Mouse (Mus musculus) heart, postnatal 0 days (tissue): ENCODE results near the gene Itpk1.

Experiments
- CTCF ChIP-seq: IDR thresholded peaks from 2 replicates; pipeline ENCODE4 v1.5.1; 2016; ENCODE audit warnings: antibody characterized with exemption, control low read depth, low read depth
- EP300 ChIP-seq: IDR thresholded peaks from 2 replicates; pipeline ENCODE4 v1.6.1; 2016; ENCODE audit warnings: antibody characterized with exemption, low read depth

DNA sequence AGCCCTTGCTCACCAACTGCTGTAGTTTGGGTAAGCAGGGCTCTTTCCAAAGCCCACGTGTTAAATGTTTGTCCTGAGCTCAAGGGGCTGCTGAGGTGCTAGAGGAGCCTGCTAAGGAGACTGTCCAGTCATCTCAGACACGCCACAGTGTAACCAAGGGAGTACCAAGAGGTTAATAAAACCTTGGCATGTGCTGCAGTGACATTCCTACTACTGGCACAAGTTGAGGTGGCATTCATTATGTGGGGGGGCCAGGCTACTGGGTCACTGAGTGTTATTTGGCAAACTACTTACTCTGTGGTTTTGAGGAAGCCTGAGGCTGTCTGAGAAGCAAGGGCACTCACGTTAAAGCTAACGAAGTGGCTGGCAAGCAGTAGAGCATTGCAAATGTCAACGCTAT is 134.0 kb downstream of the Itpk1 start:
- no peak for TF ChIP-seq CTCF
- TF ChIP-seq EP300 = no peak
